Mouse (Mus musculus) neutrophil, adult 59 days (primary cell): ENCODE data around the gene Glt6d1. TPM values are rescaled to one million over a fixed set of nuclear protein-coding genes. Genes with fewer than 3 reads are reported as not detected.

Experiments
- total RNA-seq, 2 experiments: library from RNA; stranded (reverse); gene quantifications; 1 replicate in 1 of 2; 2 replicates in 1 of 2; pipeline ENCODE4 v1.2.4; 2023

Gene Glt6d1
- total RNA-seq: not detected

DNA sequence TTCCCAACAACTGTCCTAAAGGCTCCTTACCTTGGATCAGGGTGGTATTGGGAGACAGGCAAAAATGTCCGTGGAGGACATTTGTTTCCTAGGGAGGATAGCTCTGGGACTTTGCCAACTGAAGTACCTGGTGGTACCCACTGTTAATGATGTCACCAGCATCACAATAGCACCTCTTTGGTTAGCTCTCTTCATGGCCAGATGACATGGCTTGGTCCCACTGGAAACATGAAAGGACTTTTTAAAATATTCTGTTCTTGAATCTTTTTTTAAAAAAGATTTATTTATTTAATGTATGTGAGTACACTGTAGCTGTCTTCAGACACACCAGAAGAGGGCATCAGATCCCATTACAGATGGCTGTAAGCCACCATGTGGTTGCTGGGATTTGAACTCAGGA, at the start of gene Glt6d1:
TSS of gene Glt6d1 (minus strand) at position 101 of the 400 bp plus-strand sequence.

DNA sequence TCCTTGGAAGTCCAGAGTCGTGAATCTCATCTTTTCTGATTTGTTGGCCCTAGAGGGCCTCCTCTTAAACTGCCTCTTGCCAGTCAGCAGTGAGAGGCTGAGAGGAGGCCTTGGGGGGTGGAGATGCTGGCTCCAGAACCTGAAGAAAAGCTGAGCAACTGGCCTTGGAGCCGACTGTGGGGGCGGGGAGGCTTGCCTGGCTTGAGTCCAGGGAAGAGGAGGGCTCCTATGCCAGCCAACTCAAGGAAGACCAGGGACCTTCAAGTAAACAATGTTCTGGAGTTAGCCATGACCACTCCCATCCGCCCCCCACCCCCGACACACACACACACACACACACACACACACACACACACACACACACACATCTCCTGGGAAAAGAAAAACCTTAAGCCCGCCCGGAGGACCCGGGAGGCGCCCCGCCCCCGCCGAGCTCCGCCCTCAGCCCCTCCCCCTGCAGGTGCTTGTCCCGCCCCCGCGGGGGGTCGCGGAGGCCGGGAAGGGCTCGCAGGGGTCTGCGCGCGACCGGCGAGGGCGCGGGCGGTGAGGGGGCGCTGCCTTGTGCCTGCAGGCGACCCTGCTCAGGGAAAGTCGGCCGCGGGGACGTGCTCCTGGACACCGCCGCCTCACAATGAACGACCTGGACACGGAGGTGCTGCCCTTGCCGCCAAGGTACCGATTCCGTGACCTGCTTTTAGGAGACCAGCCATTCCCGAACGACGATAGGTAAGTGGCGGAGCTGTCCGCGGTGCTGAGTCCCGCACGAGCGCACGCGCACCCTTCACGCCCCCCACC, 47.9 kb upstream of the Glt6d1 start, which contains the start of gene Kcnt1:
TSS of gene Kcnt1 (plus strand) at position 398 of the 795 bp plus-strand sequence.

GRCm38 (mm10) chr2:25847226-25847625, 31.6 kb upstream of the Glt6d1 start, which contains the start of gene Sohlh1:
Sohlh1 (minus strand) TSS chr2:25847248.

DNA sequence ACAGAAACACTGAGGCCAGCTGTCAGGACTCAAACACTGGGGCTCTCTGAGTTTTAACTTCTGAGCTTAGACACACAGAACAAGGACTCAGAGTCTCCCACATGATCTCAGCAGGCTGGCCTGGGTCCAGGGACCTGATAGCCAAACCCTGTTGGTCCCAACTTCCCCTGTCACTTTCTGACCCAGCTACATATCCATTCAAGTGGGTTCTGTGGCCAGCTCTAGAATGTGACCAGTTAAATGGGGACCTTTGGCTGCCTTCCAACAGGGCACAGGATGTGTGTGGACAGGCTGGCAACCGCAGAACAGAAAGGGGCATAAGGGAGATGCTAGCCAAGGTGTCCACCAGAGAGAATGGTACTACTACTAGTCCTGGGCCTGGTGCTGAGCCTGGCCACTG, 7.2 kb upstream of the Glt6d1 start, which contains the start of gene Lcn9:
TSS of gene Lcn9 (plus strand) at position 348 of the 400 bp plus-strand sequence.

DNA sequence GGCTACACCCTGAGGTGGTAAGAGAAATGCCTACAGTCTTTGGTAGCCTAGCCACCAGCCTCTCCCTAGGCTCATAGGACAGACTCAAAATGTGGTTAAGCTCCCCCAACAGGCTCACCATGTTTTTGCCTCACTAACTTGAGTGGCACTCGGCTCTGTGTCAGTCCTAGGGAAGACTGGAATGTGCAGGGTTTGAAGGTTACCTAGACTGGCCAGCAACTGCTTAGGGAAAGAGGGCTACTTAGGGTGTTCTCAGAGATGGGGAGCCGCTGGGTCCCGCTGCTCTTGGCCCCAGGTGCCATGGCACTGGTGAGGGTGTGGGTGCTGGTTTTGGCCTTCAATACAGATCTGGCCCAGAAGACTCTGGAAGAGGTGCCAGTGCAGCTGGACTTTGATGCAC, 33.7 kb downstream of the Glt6d1 start, which contains the start of gene Gm13539:
TSS of gene Gm13539 (plus strand) at position 301 of the 400 bp plus-strand sequence.

GRCm38 (mm10) chr2:25776717-25777116, 38.9 kb downstream of the Glt6d1 start, which contains the start of gene Lcn11:
Lcn11 (plus strand) TSS chr2:25777017.

GRCm38 (mm10) chr2:25765269-25765668, 50.4 kb downstream of the Glt6d1 start, which contains the start of gene Lcn3:
Lcn3 (plus strand) TSS chr2:25765569.

Other genes starting within 250 kb of the Glt6d1 start
- gene Mamdc4, start 241.0 kb downstream of the Glt6d1 start, total RNA-seq: under 1 TPM; 0.42 to 0.62 TPM
- gene Phpt1, start 240.6 kb downstream of the Glt6d1 start, total RNA-seq: 1 to 10 TPM; 4.7 to 5.8 TPM
- not detected for gene Ajm1, start 234.1 kb downstream of the Glt6d1 start, total RNA-seq
- 10 to 100 TPM; 28.3 to 46.4 TPM for gene Rabl6, start 207.3 kb downstream of the Glt6d1 start, total RNA-seq
- gene Ccdc183, start 198.2 kb downstream of the Glt6d1 start, total RNA-seq: not detected
- 1 to 10 TPM; 3.5 to 4.4 TPM for gene Tmem141, start 193.8 kb downstream of the Glt6d1 start, total RNA-seq
- 1 to 10 TPM; 1.8 to 2.7 TPM for gene Fcna, start 187.8 kb downstream of the Glt6d1 start, total RNA-seq
- gene Lcn8, start 162.7 kb downstream of the Glt6d1 start, total RNA-seq: not detected
- not detected for gene Lcn5, start 157.9 kb downstream of the Glt6d1 start, total RNA-seq
- not detected for gene Lcn6, start 139.1 kb downstream of the Glt6d1 start, total RNA-seq
- gene Lcn10, start 133.1 kb downstream of the Glt6d1 start, total RNA-seq: not detected
- not detected for gene Obp2a, start 115.8 kb downstream of the Glt6d1 start, total RNA-seq
- gene Bmyc, start 109.1 kb downstream of the Glt6d1 start, total RNA-seq: 1 to 10 TPM; 4.0 to 6.7 TPM
- gene Obp2b, start 78.8 kb downstream of the Glt6d1 start, total RNA-seq: not detected
- not detected for gene Lcn3, start 50.3 kb downstream of the Glt6d1 start, total RNA-seq
- not detected for gene Lcn11, start 38.8 kb downstream of the Glt6d1 start, total RNA-seq
- not detected for gene Gm13539, start 33.6 kb downstream of the Glt6d1 start, total RNA-seq
- not detected for gene Lcn9, start 7.3 kb upstream of the Glt6d1 start, total RNA-seq
- gene Sohlh1, start 31.4 kb upstream of the Glt6d1 start, total RNA-seq: not detected
- not detected for gene Kcnt1, start 47.9 kb upstream of the Glt6d1 start, total RNA-seq
- gene Camsap1, start 167.4 kb upstream of the Glt6d1 start, total RNA-seq: 10 to 100 TPM in 1 of 2 experiments, 1 to 10 TPM in 1; 7.9 to 15.9 TPM
- 10 to 100 TPM; 18.7 to 36.4 TPM for gene Ubac1, start 205.9 kb upstream of the Glt6d1 start, total RNA-seq